Mouse (Mus musculus) limb, embryonic 12.5 days (tissue): Measurements from ENCODE around the gene Duxbl1. TPM values are rescaled to one million over a fixed set of nuclear protein-coding genes. Genes with fewer than 3 reads are reported as not detected.
"Not testable (repeated sequence)": the region's sequence is repeated elsewhere in the genome, so short reads cannot be mapped to it uniquely, and the experiment has no call there.

Experiments used
- ATAC-seq: fragments of 200-750 bp; cut with Nextera tagmentation; 2 replicates; pipeline ENCODE4 v1.8.0; 2017; ENCODE audit warnings: low read depth, moderate TSS enrichment; ENCODE audit not compliant: insufficient number of reproducible peaks, insufficient read depth, low FRiP score, low TSS enrichment
- H3K27ac ChIP-seq: fragments of 300-500 bp; sonication (generic); 2 replicates; pipeline ENCODE4 v1.5.1; 2016; ENCODE audit warnings: mild to moderate bottlenecking, moderate library complexity
- H3K27me3 ChIP-seq: fragments of 300-500 bp; sonication (generic); 2 replicates; pipeline ENCODE4 v1.6.1; 2016; ENCODE audit warnings: mild to moderate bottlenecking, moderate library complexity
- H3K36me3 ChIP-seq: fragments of 300-500 bp; sonication (generic); 2 replicates; pipeline ENCODE4 v1.6.1; 2016; ENCODE audit warnings: mild to moderate bottlenecking, moderate library complexity
- H3K4me1 ChIP-seq: fragments of 300-500 bp; sonication (generic); replicated peaks from 2 replicates; pipeline ENCODE4 v1.6.1; 2016
- H3K4me2 ChIP-seq: fragments of 300-500 bp; sonication (generic); 2 replicates; pipeline ENCODE4 v1.6.1; 2016; ENCODE audit warnings: mild to moderate bottlenecking, moderate library complexity
- H3K4me3 ChIP-seq: fragments of 300-500 bp; sonication (generic); replicated peaks from 2 replicates; pipeline ENCODE4 v1.5.1; 2016; ENCODE audit warnings: mild to moderate bottlenecking
- H3K9ac ChIP-seq: fragments of 300-500 bp; sonication (generic); replicated peaks from 2 replicates; pipeline ENCODE4 v1.6.1; 2016; ENCODE audit warnings: mild to moderate bottlenecking, moderate library complexity
- H3K9me3 ChIP-seq: fragments of 300-500 bp; sonication (generic); 2 replicates; pipeline ENCODE4 v1.6.1; 2016; ENCODE audit warnings: mild to moderate bottlenecking, moderate library complexity
- WGBS: fragments of 180-500 bp; shearing (Covaris S2); methylation state at CpG from one replicate; pipeline ENCODE4 v1.1.7; 2016; 5-methylcytosine and 5-hydroxymethylcytosine counted together
- polyA plus RNA-seq: library from polyadenylated mRNA; unstranded; fragments of >200 nt; fragmentation: Nextera tagmentation; extraction: Ambion mirVana; gene quantifications from 2 replicates; pipeline ENCODE4 v1.2.1, GENCODE M21; 2016

The Duxbl1 gene
- 2.7 and 3.3 TPM in 2 replicates for polyA plus RNA-seq

GRCm38 (mm10) chr14:25978371-25979241 lies at the start of gene Duxbl1:
TSS of gene Duxbl1 (plus strand) at chr14:25978577.
- not testable (repeated sequence) for H3K4me1 ChIP-seq, H3K9ac ChIP-seq, H3K36me3 ChIP-seq, H3K9me3 ChIP-seq, H3K27me3 ChIP-seq
- Histone ChIP-seq H3K27ac (peak within 1 kb of the TSS; percentile 91), H3K4me2 (peak within 1 kb of the TSS; percentile 44), H3K4me3 (0 out of 2 replicates have a peak within 1 kb of the TSS, but pooled peaks have one; percentile 16)
- no CpG with 5 or more reads among the region's 25 CpGs for WGBS
- ATAC-seq, result peak; percentile 89

- no CpG with 5 or more reads among the region's 5 CpGs for WGBS
- not testable (repeated sequence) for H3K9ac ChIP-seq, H3K36me3 ChIP-seq
Observed at GRCm38 (mm10) chr14:25936867-25937630, 41.3 kb upstream of the Duxbl1 start.

GRCm38 (mm10) chr14:25938004-25938403 lies 40.4 kb upstream of the Duxbl1 start, which contains the start of gene Cphx1:
TSS of gene Cphx1 (plus strand) at chr14:25938304.
- not testable (repeated sequence) for H3K27me3 ChIP-seq, H3K4me3 ChIP-seq, H3K27ac ChIP-seq, H3K9me3 ChIP-seq, H3K4me2 ChIP-seq, H3K9ac ChIP-seq, H3K36me3 ChIP-seq, ATAC-seq, H3K4me1 ChIP-seq
- no CpG with 5 or more reads among the region's 8 CpGs for WGBS

More at GRCm38 (mm10) chr14:25936867-25937630, 41.3 kb upstream of the Duxbl1 start:
- not testable (repeated sequence) for H3K27me3 ChIP-seq, H3K4me3 ChIP-seq, ATAC-seq, H3K27ac ChIP-seq, H3K4me2 ChIP-seq, H3K4me1 ChIP-seq, H3K9me3 ChIP-seq

- WGBS, result no CpG with 5 or more reads among the region's 3 CpGs
- H3K27ac ChIP-seq, H3K4me1 ChIP-seq, H3K36me3 ChIP-seq, H3K27me3 ChIP-seq, H3K9ac ChIP-seq, H3K4me2 ChIP-seq, H3K9me3 ChIP-seq, ATAC-seq, H3K4me3 ChIP-seq: not testable (repeated sequence)
Observed at GRCm38 (mm10) chr14:25957861-25958260, 20.5 kb upstream of the Duxbl1 start.

GRCm38 (mm10) chr14:25979242-25979941 lies 1.0 kb downstream of the Duxbl1 start:
- not testable (repeated sequence) for H3K9me3 ChIP-seq

GRCm38 (mm10) chr14:25981880-25982279 lies 3.5 kb downstream of the Duxbl1 start:
- H3K9ac ChIP-seq, H3K4me3 ChIP-seq, H3K27me3 ChIP-seq, H3K9me3 ChIP-seq, H3K4me1 ChIP-seq, H3K36me3 ChIP-seq, ATAC-seq, H3K27ac ChIP-seq, H3K4me2 ChIP-seq: not testable (repeated sequence)
- whole genome bisulfite sequencing, result 66% methylated on average over 6 of the region's 9 CpGs

More at GRCm38 (mm10) chr14:25979242-25979941, 1.0 kb downstream of the Duxbl1 start:
- Histone ChIP-seq H3K4me3 (0 out of 2 replicates have a peak overlapping the region, but pooled peaks have one; percentile 16), H3K4me2 (peak overlapping the region; percentile 44), H3K27ac (peak overlapping the region; percentile 91)
- 0% methylated on average over 7 of the region's 13 CpGs for WGBS
- not testable (repeated sequence) for H3K4me1 ChIP-seq, H3K36me3 ChIP-seq, H3K9ac ChIP-seq, ATAC-seq, H3K27me3 ChIP-seq

GRCm38 (mm10) chr14:26007462-26007861 lies 29.1 kb downstream of the Duxbl1 start:
- not testable (repeated sequence) for H3K9ac ChIP-seq, H3K27me3 ChIP-seq, H3K4me2 ChIP-seq, H3K36me3 ChIP-seq, H3K9me3 ChIP-seq, H3K4me1 ChIP-seq, H3K4me3 ChIP-seq, H3K27ac ChIP-seq, ATAC-seq
- WGBS, result no CpG with 5 or more reads among the region's 2 CpGs

GRCm38 (mm10) chr14:26016414-26016813 lies 38.0 kb downstream of the Duxbl1 start:
- H3K4me2 ChIP-seq, H3K4me3 ChIP-seq, H3K9me3 ChIP-seq, H3K27me3 ChIP-seq, H3K27ac ChIP-seq, H3K36me3 ChIP-seq, ATAC-seq, H3K9ac ChIP-seq, H3K4me1 ChIP-seq: not testable (repeated sequence)
- no CpG with 5 or more reads among the region's 7 CpGs for WGBS

- not testable (repeated sequence) for H3K27ac ChIP-seq, H3K9me3 ChIP-seq, H3K4me3 ChIP-seq, H3K4me2 ChIP-seq, H3K9ac ChIP-seq, H3K27me3 ChIP-seq, ATAC-seq, H3K36me3 ChIP-seq, H3K4me1 ChIP-seq
- no CpG with 5 or more reads among the region's 9 CpGs for WGBS
Observed at GRCm38 (mm10) chr14:26021555-26021954, 43.2 kb downstream of the Duxbl1 start.

- not testable (repeated sequence) for H3K4me2 ChIP-seq, H3K4me1 ChIP-seq, H3K9ac ChIP-seq, H3K36me3 ChIP-seq, H3K27ac ChIP-seq, ATAC-seq, H3K4me3 ChIP-seq, H3K9me3 ChIP-seq, H3K27me3 ChIP-seq
- no CpG with 5 or more reads among the region's 6 CpGs for WGBS
Observed at GRCm38 (mm10) chr14:26022831-26023230, 44.5 kb downstream of the Duxbl1 start.

- not testable (repeated sequence) for H3K9ac ChIP-seq, H3K36me3 ChIP-seq, ATAC-seq, H3K4me3 ChIP-seq, H3K27ac ChIP-seq, H3K4me1 ChIP-seq, H3K9me3 ChIP-seq, H3K27me3 ChIP-seq, H3K4me2 ChIP-seq
- no CpG with 5 or more reads among the region's 12 CpGs for WGBS
Observed at GRCm38 (mm10) chr14:26025653-26026052, 47.3 kb downstream of the Duxbl1 start.
